Mouse (Mus musculus) MN1 (cell line): Measurements from ENCODE around the gene Tvp23b.

Source experiments
- DNase-seq: peaks from one replicate; pipeline ENCODE4 v3.0.0-alpha.2; 2016; ENCODE audit warnings: low spot score

Tvp23b gene

GRCm38 (mm10) chr11:62879220-62880048 lies at the start of gene Tvp23b:
Gene Tvp23b (plus strand): TSS chr11:62879455.
- peak; percentile 97 for DNase-seq

DNA sequence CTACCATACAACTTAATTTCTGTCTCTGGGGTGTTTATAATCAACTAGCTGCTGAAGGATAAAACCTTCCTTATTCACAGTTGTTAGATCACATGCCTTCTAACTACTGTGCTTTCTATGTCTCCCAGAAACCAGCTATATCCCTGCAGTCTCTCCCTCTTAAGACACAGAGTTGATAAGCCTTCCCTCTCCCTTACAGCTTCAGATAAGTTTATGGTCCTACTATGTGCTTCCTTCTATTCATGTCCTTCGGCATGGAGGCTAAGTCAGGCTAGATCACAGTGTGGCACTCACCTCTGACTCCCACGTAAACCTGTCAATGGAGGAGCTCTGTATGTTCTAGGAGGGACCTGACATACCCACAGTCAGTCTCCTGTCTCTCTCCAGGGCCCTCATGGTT lies 48.9 kb upstream of the Tvp23b start:
- no peak for DNase-seq

- DNase-seq: no peak
These were observed 47.3 kb upstream of the Tvp23b start for GRCm38 (mm10) chr11:62831906-62832305.

DNA sequence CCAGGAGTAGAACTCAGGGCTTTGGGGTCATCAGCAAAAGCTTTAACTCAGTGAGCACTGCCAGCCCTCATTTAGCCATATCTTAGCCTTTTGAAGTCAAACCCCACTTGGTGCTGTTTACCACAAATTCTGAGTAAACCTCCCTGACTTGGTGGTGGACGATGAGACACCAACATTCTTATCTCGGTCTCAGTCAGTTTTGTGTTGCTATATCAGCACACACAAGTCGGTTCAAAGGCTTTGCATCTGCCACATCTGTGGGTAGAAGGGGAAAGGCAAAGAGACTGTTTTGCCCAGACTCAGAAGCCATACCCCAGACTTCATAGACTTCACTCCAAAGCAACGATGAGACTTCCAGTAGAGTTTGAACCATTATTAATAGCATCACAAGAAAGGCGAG lies 34.7 kb upstream of the Tvp23b start:
- DNase-seq: no peak

DNA sequence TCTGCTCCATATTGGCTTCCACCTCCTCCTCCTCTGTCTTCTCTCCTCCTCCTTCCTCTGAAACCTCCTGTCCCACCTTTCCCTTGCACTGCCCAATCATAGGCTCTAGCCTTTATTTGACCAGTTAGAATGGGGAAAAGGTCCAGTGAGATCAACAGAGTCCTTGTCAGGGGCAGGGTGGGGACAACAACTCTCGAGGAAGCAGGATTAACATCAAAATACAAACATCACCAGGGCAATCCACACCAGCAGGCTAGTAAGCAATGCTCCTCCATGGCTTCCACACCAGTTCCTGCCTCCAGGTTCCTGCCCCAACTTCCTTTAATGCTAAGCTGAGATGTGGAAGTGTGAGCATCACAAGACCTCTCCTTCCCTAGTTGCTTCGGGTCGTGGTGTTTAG lies 33.5 kb upstream of the Tvp23b start:
- DNase-seq: no peak

DNA sequence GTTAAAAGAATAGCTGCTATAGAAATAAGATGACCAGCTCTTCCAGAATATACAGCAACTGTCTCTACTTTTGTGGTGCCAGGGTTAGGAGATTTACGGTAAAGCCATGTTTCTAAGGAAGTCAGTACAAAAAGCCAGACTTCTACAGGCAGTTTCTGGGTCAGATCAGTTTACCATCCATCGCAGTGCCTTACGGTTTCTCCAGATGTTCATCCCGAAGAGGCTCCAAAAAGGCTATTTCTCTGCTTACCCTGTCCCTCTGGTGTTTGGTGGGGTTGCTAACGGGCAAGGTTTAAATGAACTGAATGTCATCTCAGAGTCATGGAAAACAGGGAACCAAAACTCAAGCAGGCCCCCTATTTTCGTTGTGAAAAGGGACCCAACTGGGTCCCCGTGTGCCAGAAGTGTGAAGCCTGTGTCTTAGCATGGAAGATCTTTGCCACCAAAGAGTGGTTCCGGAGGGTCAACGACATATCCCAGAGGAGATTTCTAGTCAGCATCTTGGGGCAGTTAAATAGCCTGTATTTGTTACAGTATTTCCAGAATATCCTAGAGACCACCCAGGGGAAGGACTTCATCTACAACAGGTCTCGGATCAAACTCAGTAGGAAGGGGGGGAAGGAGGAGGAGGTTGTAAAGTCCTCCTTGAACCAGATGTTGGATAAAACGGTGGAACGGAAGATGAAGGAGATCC lies 32.1 kb upstream of the Tvp23b start, which contains the start of gene Fbxw10:
Fbxw10 (plus strand) TSS at position 109 of the 694 bp plus-strand sequence.
- DNase-seq: peak; percentile 48

DNA sequence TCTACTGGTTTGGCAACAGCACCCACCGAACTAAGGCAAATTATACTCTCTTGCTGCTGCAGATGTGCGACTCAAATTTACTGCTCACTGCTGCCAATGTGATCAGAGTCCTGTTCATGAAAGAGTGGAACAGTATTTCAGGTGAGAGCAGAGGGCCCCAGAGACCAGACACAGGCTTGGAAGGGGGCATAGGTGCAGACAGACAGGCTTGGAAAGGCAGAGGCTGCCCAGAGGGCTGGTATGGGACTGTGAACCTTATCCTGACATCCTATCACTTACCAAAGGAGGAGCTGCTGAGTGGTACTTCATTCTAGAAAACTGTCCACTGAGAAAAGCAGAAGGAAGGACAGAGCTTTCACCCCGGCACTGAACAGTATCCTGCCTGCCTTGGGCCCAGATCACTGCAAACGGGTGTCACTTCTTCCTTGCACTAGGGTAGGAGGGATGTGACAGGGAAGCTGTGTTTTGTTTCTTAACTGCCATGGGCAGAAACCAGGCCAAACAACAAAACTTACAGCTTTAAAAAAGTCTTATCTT lies 31.5 kb upstream of the Tvp23b start:
- no peak for DNase-seq

GRCm38 (mm10) chr11:62848301-62848700 lies 31.0 kb upstream of the Tvp23b start:
- no peak for DNase-seq

DNA sequence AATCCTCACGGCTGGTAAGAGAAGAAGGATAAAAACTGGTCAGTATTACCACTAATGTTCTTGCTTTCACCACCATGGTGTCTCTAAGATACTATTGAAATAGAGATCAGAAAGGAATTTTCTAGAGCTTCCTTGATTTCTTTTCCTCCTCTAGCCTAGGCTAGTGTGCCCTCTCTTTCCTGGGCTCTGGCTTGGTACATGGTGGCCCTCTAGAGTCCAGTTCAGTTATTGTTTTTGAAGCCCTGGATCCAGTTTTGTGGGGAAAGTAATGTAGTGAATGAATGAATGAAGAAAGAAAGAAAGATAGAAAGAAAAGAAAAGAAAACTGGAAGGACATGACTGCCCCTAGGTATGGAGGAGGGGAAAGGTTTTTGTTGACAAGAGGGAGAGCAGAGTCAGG lies 28.1 kb upstream of the Tvp23b start:
- DNase-seq: peak; percentile 57

DNA sequence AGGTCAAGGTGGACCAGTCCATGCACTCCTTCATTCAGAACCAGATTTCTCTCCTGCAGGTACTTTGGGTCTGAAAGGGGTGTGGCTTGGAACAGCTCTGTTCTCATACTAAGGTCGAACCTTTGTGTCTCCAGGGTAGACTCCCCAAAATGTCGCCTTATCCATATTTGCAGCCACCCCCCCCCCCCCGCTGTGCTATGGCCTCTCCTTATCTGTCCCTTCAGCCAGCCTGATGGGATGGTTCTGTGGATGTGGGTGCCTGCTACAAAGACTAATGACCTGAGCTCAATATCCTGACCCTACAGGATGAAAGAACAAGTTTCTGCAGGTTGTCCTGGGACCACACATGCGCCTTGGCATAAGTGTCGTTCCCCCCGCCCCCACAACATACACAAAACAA lies 25.9 kb upstream of the Tvp23b start:
- no peak for DNase-seq

DNA sequence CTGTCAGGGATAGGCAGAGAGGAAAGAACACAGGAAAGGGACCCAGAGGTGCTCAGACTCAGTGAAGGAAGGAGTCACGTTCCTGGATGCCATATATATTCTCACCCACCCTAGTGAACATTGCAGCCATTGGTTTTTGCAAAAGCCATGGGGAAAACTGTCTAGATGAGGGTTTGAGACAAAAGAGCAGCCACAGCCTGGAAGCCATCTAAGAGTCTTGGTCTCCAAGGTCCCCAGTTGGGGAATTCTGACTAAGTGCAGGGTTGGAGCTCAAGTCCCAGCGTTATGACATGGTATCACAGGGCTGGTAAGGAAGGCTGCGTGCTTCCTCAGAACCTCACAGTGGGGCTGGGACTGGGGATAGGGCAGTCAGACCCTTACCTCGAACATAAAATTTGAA lies 13.7 kb upstream of the Tvp23b start:
- no peak for DNase-seq

DNA sequence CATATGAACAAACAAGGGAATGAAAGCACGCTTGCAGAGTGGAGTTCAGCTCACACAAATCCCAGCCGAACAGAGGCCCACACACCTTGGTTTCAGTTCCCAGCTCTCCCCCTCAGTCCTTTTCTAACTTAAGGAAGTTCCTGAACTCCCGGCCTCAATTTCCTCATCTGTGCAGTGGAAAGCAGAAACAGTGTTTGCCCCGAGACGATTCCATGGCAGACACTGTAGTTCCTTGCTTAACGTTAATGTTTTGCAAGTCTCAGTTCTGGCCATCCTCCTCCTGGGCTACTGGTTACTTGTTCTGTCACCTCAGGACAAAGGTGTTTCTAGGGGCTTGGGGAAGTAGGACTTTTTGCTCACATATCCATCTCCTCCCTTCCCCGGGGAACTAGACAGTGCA lies 12.6 kb upstream of the Tvp23b start:
- no peak for DNase-seq

GRCm38 (mm10) chr11:62869201-62869600 lies 10.1 kb upstream of the Tvp23b start:
- no peak for DNase-seq

DNA sequence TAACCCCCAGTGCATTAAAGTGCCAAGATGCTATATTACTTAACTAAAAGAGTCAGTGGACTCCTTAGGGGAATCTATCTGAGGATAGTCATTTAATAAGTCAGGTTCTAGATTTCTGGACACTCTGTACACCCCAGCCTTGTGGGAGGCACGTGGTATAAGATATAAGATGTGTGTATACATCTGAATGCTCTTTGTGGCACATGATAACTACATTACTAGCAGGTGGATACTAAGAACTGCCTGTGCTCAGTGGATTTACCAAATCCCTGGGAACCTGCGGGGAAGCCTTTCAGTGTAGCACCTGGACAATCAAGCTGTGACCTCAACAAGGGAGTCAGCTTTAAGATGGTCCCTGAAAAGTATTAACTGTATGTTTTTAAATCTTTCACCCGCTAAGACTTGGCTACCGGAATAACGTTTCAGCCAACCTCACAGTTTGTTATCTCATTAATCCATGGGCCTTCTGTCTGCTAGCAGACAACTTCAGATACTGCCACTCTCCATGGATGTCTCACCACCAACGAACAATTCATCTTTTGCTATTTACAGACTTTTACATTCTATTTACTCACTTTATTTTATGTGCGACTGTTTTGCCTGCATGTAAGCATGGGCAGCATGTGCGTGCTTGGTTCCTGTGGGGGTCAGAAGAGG lies 9.4 kb upstream of the Tvp23b start:
- no peak for DNase-seq

GRCm38 (mm10) chr11:62873479-62873878 lies 5.8 kb upstream of the Tvp23b start:
- no peak for DNase-seq

- DNase-seq: no peak
These were observed 3.6 kb upstream of the Tvp23b start for GRCm38 (mm10) chr11:62875696-62876095.

DNA sequence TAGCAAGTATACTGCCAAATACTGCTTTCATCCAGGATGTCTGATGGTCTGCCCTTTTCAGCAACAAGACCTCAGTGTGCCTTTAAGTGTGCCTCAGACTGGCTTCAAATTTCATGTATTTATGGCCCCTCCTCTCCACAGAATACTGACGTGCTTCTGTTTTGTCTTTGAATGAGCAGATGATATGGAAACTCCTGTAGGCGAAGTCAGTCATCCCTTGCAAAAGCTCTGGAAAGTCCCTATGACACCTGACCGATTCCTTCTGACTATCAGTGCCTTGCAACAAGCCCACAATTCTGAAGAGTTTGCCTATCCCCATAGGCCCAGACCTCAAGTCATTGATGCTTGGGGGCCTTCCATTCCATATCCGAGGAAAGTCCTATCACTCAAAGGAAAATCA lies 2.8 kb upstream of the Tvp23b start:
- DNase-seq: no peak

DNA sequence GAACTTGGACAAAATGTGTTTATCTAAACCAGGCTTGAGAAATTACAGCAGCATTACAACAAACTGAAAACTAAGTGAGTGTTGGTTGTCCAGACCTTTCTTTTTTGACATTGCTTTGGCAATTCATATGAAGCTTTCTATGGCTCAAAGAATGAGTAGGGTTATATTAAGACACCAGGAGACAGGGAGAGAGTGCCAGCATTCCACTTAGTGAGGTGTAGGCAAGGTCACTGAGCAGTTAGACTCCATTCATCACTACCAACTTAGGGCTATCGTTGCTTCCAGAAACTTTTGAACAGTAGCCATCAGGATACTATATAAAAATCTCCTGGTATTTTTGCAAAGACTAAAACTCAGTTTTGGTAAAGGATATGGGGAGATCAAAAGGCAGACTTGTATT lies 1.9 kb upstream of the Tvp23b start:
- no peak for DNase-seq

- DNase-seq: no peak
These were observed 527 bp upstream of the Tvp23b start for GRCm38 (mm10) chr11:62878728-62879127.

DNA sequence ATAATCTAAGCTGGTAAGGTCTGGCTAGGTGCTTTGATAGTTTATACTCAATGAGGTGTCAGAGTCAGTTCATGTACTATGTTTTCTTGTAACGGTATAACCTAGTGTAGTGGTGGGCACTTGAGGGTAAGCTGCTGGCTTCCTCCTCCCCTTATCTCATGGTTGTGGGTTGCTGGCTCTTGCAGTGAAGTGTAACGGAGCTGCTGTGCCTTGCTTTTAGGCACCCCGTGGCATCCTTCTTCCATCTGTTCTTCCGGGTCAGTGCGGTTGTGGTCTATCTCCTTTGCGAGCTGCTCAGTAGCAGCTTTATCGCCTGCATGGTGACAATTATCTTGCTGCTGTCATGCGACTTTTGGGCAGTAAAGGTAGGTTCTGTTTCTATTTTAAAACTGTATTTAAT lies 4.2 kb downstream of the Tvp23b start:
- no peak for DNase-seq

DNA sequence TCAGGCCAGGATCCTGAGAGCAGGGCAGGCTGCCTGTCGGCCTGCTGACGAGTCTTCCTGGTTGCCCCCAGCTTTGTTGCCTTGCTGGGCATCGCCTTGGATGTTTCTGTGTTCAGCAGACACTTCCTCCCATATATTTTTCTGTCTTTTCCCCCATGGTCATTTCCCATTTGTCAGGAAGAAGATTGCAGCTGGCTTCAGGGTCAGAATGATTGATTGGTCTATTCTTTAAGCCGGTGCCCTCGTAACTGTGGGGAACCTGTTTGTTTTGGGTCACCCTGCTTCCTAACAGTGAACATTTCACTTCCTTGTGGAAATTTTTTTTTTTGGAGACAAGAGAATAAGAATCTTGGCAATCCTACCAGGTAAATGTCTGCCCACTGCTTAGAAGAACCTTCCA lies 6.1 kb downstream of the Tvp23b start:
- no peak for DNase-seq

GRCm38 (mm10) chr11:62890796-62891195 lies 11.5 kb downstream of the Tvp23b start:
- DNase-seq: no peak

GRCm38 (mm10) chr11:62891763-62892162 lies 12.5 kb downstream of the Tvp23b start:
- no peak for DNase-seq
